Mouse (Mus musculus) kidney, adult 2 months (tissue): ENCODE data around the gene Ccdc151. TPM values are rescaled to one million over a fixed set of nuclear protein-coding genes. Genes with fewer than 3 reads are reported as not detected.

ENCODE experiments used
- DNase-seq: peaks from one replicate; pipeline ENCODE4 v3.0.0; 2021
- H3K27ac ChIP-seq: fragments of 200-500 bp; 2 replicates; pipeline ENCODE4 v1.5.1; 2012; ENCODE audit warnings: low read depth, low read length, control low read depth, inconsistent platforms; ENCODE audit not compliant: insufficient read depth
- H3K27me3 ChIP-seq: fragments of 200-500 bp; replicated peaks from 2 replicates; pipeline ENCODE4 v1.6.1; 2012; ENCODE audit warnings: mild to moderate bottlenecking, moderate library complexity, low read length, inconsistent platforms; ENCODE audit not compliant: control insufficient read depth, insufficient read depth
- H3K36me3 ChIP-seq: fragments of 200-500 bp; 2 replicates; pipeline ENCODE4 v1.6.1; 2012; ENCODE audit warnings: mild to moderate bottlenecking, moderate library complexity, low read length, inconsistent platforms; ENCODE audit not compliant: control insufficient read depth, insufficient read depth
- H3K4me1 ChIP-seq: fragments of 200-500 bp; 2 replicates; pipeline ENCODE4 v1.6.1; 2011; ENCODE audit warnings: low read length; ENCODE audit not compliant: control insufficient read depth, insufficient read depth
- H3K4me3 ChIP-seq: fragments of 200-500 bp; 2 replicates; pipeline ENCODE4 v1.5.1; 2011; ENCODE audit warnings: mild to moderate bottlenecking, low read depth, low read length, control low read depth; ENCODE audit not compliant: insufficient read depth
- CTCF ChIP-seq: fragments of 200-500 bp; conservative IDR thresholded peaks from 2 replicates; pipeline ENCODE4 v1.5.1; 2011; ENCODE audit warnings: low read depth, mild to moderate bottlenecking, control low read depth, low read length, moderate library complexity, mixed read lengths; ENCODE audit not compliant: insufficient read depth, insufficient read length
- POLR2A ChIP-seq: fragments of 200-500 bp; IDR thresholded peaks from one replicate; pipeline ENCODE4 v1.6.1; 2011; ENCODE audit warnings: low read depth, low read length, control low read depth
- WGBS: fragments of 180-500 bp; shearing (Covaris S2); methylation state at CpG from one replicate; pipeline ENCODE4 v1.1.7; 2018; 5-methylcytosine and 5-hydroxymethylcytosine counted together
- polyA plus RNA-seq: library from polyadenylated mRNA; depleted of rRNA; stranded (reverse); fragments of >200 nt; gene quantifications from 2 replicates; pipeline ENCODE4 v1.2.3, GENCODE M21; 2012; rRNA removed

Ccdc151 gene
- polyA plus RNA-seq, 1 experiment: 2.9 TPM

- no peaks in the 10 kb centered on the region for H3K4me1 ChIP-seq
- no peak for DNase-seq
- H3K27me3 ChIP-seq: no peaks in the 10 kb centered on the region
- TF ChIP-seq CTCF (no peak), POLR2A (no peak)
- WGBS: 66% methylated on average over 6 of the region's 6 CpGs
- no peak overlapping the region for H3K27ac ChIP-seq
- no peak overlapping the region for H3K4me3 ChIP-seq
- H3K36me3 ChIP-seq: no peaks in the 10 kb centered on the region
Measured at GRCm38 (mm10) chr9:21948790-21949189, 53.6 kb downstream of the Ccdc151 start.

GRCm38 (mm10) chr9:21948146-21948545 lies 54.3 kb downstream of the Ccdc151 start:
- no peaks in the 10 kb centered on the region for H3K36me3 ChIP-seq
- H3K27me3 ChIP-seq: no peaks in the 10 kb centered on the region
- WGBS: 52% methylated on average over 8 of the region's 8 CpGs
- no peak for DNase-seq
- H3K4me3 ChIP-seq: no peak overlapping the region
- no peak overlapping the region for H3K27ac ChIP-seq
- H3K4me1 ChIP-seq: no peaks in the 10 kb centered on the region
- TF ChIP-seq CTCF: no peak
- no peak for TF ChIP-seq POLR2A

- no peaks in the 10 kb centered on the region for H3K36me3 ChIP-seq
- 10% methylated on average over 28 of the region's 28 CpGs for WGBS
Measured at GRCm38 (mm10) chr9:21947540-21948130, 54.8 kb downstream of the Ccdc151 start.

GRCm38 (mm10) chr9:21944267-21944666 lies 58.2 kb downstream of the Ccdc151 start:
- Histone ChIP-seq H3K4me1 (no peaks in the 10 kb centered on the region), H3K36me3 (no peaks in the 10 kb centered on the region), H3K27ac (no peak overlapping the region), H3K27me3 (no peaks in the 10 kb centered on the region), H3K4me3 (no peak overlapping the region)
- no peak for DNase-seq
- TF ChIP-seq POLR2A (no peak), CTCF (no peak)
- WGBS: 13% methylated on average over 23 of the region's 23 CpGs

More at GRCm38 (mm10) chr9:21947540-21948130, 54.8 kb downstream of the Ccdc151 start:
- Histone ChIP-seq H3K27me3 (no peaks in the 10 kb centered on the region), H3K4me1 (no peaks in the 10 kb centered on the region), H3K4me3 (no peak overlapping the region), H3K27ac (no peak overlapping the region)
- DNase-seq: no peak
- TF ChIP-seq CTCF (no peak), POLR2A (no peak)

GRCm38 (mm10) chr9:21943638-21944037 lies 58.8 kb downstream of the Ccdc151 start:
- TF ChIP-seq CTCF (no peak), POLR2A (no peak)
- Histone ChIP-seq H3K27me3 (no peaks in the 10 kb centered on the region), H3K4me3 (no peak overlapping the region), H3K36me3 (no peaks in the 10 kb centered on the region), H3K4me1 (no peaks in the 10 kb centered on the region), H3K27ac (no peak overlapping the region)
- WGBS: 54% methylated on average over 12 of the region's 12 CpGs
- DNase-seq: no peak

GRCm38 (mm10) chr9:21943046-21943445 lies 59.4 kb downstream of the Ccdc151 start:
- no peak for TF ChIP-seq POLR2A
- no peak for TF ChIP-seq CTCF
- no peak overlapping the region for H3K27ac ChIP-seq
- H3K36me3 ChIP-seq: no peaks in the 10 kb centered on the region
- no peaks in the 10 kb centered on the region for H3K27me3 ChIP-seq
- no peaks in the 10 kb centered on the region for H3K4me1 ChIP-seq
- no peak overlapping the region for H3K4me3 ChIP-seq
- WGBS: 69% methylated on average over 12 of the region's 12 CpGs
- no peak for DNase-seq

Other genes starting within 250 kb of the Ccdc151 start
- gene Spc24, start 242.3 kb downstream of the Ccdc151 start, polyA plus RNA-seq: 3.4 and 6.0 TPM in 2 replicates
- gene Kank2, start 203.9 kb downstream of the Ccdc151 start, polyA plus RNA-seq: 21.8 and 23.6 TPM in 2 replicates
- 11.9 and 19.5 TPM in 2 replicates for gene Angptl8, start 167.1 kb downstream of the Ccdc151 start, polyA plus RNA-seq
- gene Dock6, start 150.0 kb downstream of the Ccdc151 start, polyA plus RNA-seq: 67.7 and 84.6 TPM in 2 replicates
- 27.1 and 32.9 TPM in 2 replicates for gene Rab3d, start 84.4 kb downstream of the Ccdc151 start, polyA plus RNA-seq
- 4.3 and 4.8 TPM in 2 replicates for gene Ccdc159, start 75.2 kb downstream of the Ccdc151 start, polyA plus RNA-seq
- 313 and 353 TPM in 2 replicates for gene Tmem205, start 75.1 kb downstream of the Ccdc151 start, polyA plus RNA-seq
- gene Plppr2, start 65.6 kb downstream of the Ccdc151 start, polyA plus RNA-seq: 6.0 and 9.1 TPM in 2 replicates
- gene Swsap1, start 46.9 kb downstream of the Ccdc151 start, polyA plus RNA-seq: 10.5 and 10.9 TPM in 2 replicates
- 14.0 and 16.7 TPM in 2 replicates for gene Epor, start 39.1 kb downstream of the Ccdc151 start, polyA plus RNA-seq
- gene Rgl3, start 13.2 kb downstream of the Ccdc151 start, polyA plus RNA-seq: 88.2 and 111 TPM in 2 replicates
- 94.9 and 103 TPM in 2 replicates for gene Prkcsh, start 172 bp upstream of the Ccdc151 start, polyA plus RNA-seq
- 0.62 and 0.64 TPM in 2 replicates for gene Elavl3, start 49.4 kb upstream of the Ccdc151 start, polyA plus RNA-seq
- not detected in 2 replicates for gene Gm49318, start 68.6 kb upstream of the Ccdc151 start, polyA plus RNA-seq
- 13.6 and 15.8 TPM in 2 replicates for gene Zfp653, start 68.7 kb upstream of the Ccdc151 start, polyA plus RNA-seq
- 130 and 143 TPM in 2 replicates for gene Ecsit, start 82.8 kb upstream of the Ccdc151 start, polyA plus RNA-seq
- gene Cnn1, start 96.6 kb upstream of the Ccdc151 start, polyA plus RNA-seq: 2.8 and 12.0 TPM in 2 replicates
- gene Elof1, start 114.5 kb upstream of the Ccdc151 start, polyA plus RNA-seq: 163 and 174 TPM in 2 replicates
- gene Acp5, start 133.1 kb upstream of the Ccdc151 start, polyA plus RNA-seq: 166 and 178 TPM in 2 replicates
- 71.4 and 76.5 TPM in 2 replicates for gene Pigyl, start 154.2 kb upstream of the Ccdc151 start, polyA plus RNA-seq
- not detected in 2 replicates for gene Zfp872, start 185.5 kb upstream of the Ccdc151 start, polyA plus RNA-seq
- 13.6 and 17.7 TPM in 2 replicates for gene Zfp809, start 223.1 kb upstream of the Ccdc151 start, polyA plus RNA-seq